Mouse (Mus musculus) intestine, embryonic 16.5 days (tissue): ENCODE measurements around the gene Pdk4. TPM values are rescaled to one million over a fixed set of nuclear protein-coding genes. Genes with fewer than 3 reads are reported as not detected.

Experiments used
- ATAC-seq: fragments of 200-750 bp; cut with Nextera tagmentation; 2 replicates; pipeline ENCODE4 v1.8.0; 2017; ENCODE audit warnings: moderate TSS enrichment, moderate library complexity
- H3K27ac ChIP-seq: fragments of 300-500 bp; sonication (generic); 2 replicates; pipeline ENCODE4 v1.5.1; 2014; ENCODE audit warnings: mild to moderate bottlenecking, low read length
- H3K27me3 ChIP-seq: fragments of 300-500 bp; sonication (generic); replicated peaks from 2 replicates; pipeline ENCODE4 v1.6.1; 2014; ENCODE audit warnings: low read length, control low read depth, mixed read lengths; ENCODE audit not compliant: control insufficient read depth, insufficient read depth
- H3K36me3 ChIP-seq: fragments of 300-500 bp; sonication (generic); 2 replicates; pipeline ENCODE4 v1.6.1; 2014; ENCODE audit warnings: low read length, control low read depth; ENCODE audit not compliant: control insufficient read depth, insufficient read depth
- H3K4me1 ChIP-seq: fragments of 300-500 bp; sonication (generic); 2 replicates; pipeline ENCODE4 v1.6.1; 2014; ENCODE audit warnings: low read length, control low read depth, mixed read lengths; ENCODE audit not compliant: control insufficient read depth, insufficient read depth
- H3K4me2 ChIP-seq: fragments of 300-500 bp; sonication (generic); 2 replicates; pipeline ENCODE4 v1.6.1; 2014; ENCODE audit warnings: low read depth, low read length, control low read depth
- H3K4me3 ChIP-seq: fragments of 300-500 bp; sonication (generic); 2 replicates; pipeline ENCODE4 v1.5.1; 2014; ENCODE audit warnings: mild to moderate bottlenecking, low read length
- H3K9ac ChIP-seq: fragments of 300-500 bp; sonication (generic); 2 replicates; pipeline ENCODE4 v1.6.1; 2014; ENCODE audit warnings: low read depth, low read length
- H3K9me3 ChIP-seq: fragments of 300-500 bp; sonication (generic); 2 replicates; pipeline ENCODE4 v1.6.1; 2016; ENCODE audit warnings: low read length, control low read depth; ENCODE audit not compliant: control insufficient read depth
- WGBS: fragments of 180-500 bp; shearing (Covaris S2); extraction: QIAGEN DNeasy Blood & Tissue Kit; methylation state at CpG from one replicate; pipeline ENCODE4 v1.1.7; 2014; 5-methylcytosine and 5-hydroxymethylcytosine counted together
- polyA plus RNA-seq: library from polyadenylated mRNA; unstranded; fragments of >200 nt; fragmentation: Nextera tagmentation; extraction: Ambion mirVana; gene quantifications from 2 replicates; pipeline ENCODE4 v1.2.1, GENCODE M21; 2015

The Pdk4 gene
- polyA plus RNA-seq, 1 experiment from 2014 or later = 3.6 TPM

GRCm38 (mm10) chr6:5455836-5456235 is 40.3 kb downstream of the Pdk4 start:
- Histone ChIP-seq H3K36me3 (no peaks in the 10 kb centered on the region), H3K9me3 (no peaks in the 10 kb centered on the region)

GRCm38 (mm10) chr6:5449878-5450277 is 46.2 kb downstream of the Pdk4 start:
- H3K4me3 ChIP-seq = no peak overlapping the region
- H3K36me3 ChIP-seq = no peaks in the 10 kb centered on the region
- H3K27me3 ChIP-seq = no peaks in the 10 kb centered on the region
- no peak overlapping the region for H3K4me2 ChIP-seq
- no peak overlapping the region for H3K27ac ChIP-seq
- H3K9ac ChIP-seq = no peak overlapping the region
- no peaks in the 10 kb centered on the region for H3K4me1 ChIP-seq
- 62% methylated on average over 5 of the region's 5 CpGs for WGBS
- H3K9me3 ChIP-seq = no peaks in the 10 kb centered on the region
- no peak for ATAC-seq

More at GRCm38 (mm10) chr6:5455836-5456235, 40.3 kb downstream of the Pdk4 start:
- 79% methylated on average over 3 of the region's 3 CpGs for WGBS
- Histone ChIP-seq H3K4me2 (no peak overlapping the region), H3K9ac (no peak overlapping the region), H3K4me1 (no peaks in the 10 kb centered on the region), H3K4me3 (no peak overlapping the region), H3K27ac (no peak overlapping the region), H3K27me3 (no peaks in the 10 kb centered on the region)
- ATAC-seq = no peak

GRCm38 (mm10) chr6:5448396-5448795 is 47.7 kb downstream of the Pdk4 start:
- H3K9ac ChIP-seq = no peak overlapping the region
- no peak overlapping the region for H3K4me2 ChIP-seq
- ATAC-seq = no peak
- H3K4me1 ChIP-seq = peaks cover 3% of the 10 kb centered on the region; the same call in 1 of the 2 replicates
- H3K36me3 ChIP-seq = no peaks in the 10 kb centered on the region
- no peaks in the 10 kb centered on the region for H3K27me3 ChIP-seq
- H3K4me3 ChIP-seq = no peak overlapping the region
- no peaks in the 10 kb centered on the region for H3K9me3 ChIP-seq
- 69% methylated on average over 4 of the region's 4 CpGs for WGBS
- no peak overlapping the region for H3K27ac ChIP-seq

- Histone ChIP-seq H3K9me3 (no peaks in the 10 kb centered on the region), H3K9ac (no peak overlapping the region), H3K4me1 (peaks cover 4% of the 10 kb centered on the region; the same call in 1 of the 2 replicates), H3K36me3 (no peaks in the 10 kb centered on the region), H3K4me2 (no peak overlapping the region), H3K4me3 (no peak overlapping the region), H3K27ac (no peak overlapping the region), H3K27me3 (no peaks in the 10 kb centered on the region)
- WGBS = 58% methylated on average over 6 of the region's 6 CpGs
- ATAC-seq = no peak
Measured at GRCm38 (mm10) chr6:5447546-5447945, 48.6 kb downstream of the Pdk4 start.

GRCm38 (mm10) chr6:5447013-5447412 is 49.1 kb downstream of the Pdk4 start:
- Histone ChIP-seq H3K4me1 (peaks cover 4% of the 10 kb centered on the region; the same call in 1 of the 2 replicates), H3K27me3 (no peaks in the 10 kb centered on the region), H3K27ac (no peak overlapping the region), H3K4me3 (no peak overlapping the region), H3K9ac (no peak overlapping the region), H3K9me3 (no peaks in the 10 kb centered on the region), H3K4me2 (no peak overlapping the region), H3K36me3 (no peaks in the 10 kb centered on the region)
- 88% methylated on average over 4 of the region's 4 CpGs for WGBS
- no peak for ATAC-seq

GRCm38 (mm10) chr6:5444331-5444898 is 51.7 kb downstream of the Pdk4 start:
- H3K27ac ChIP-seq = no peak overlapping the region

GRCm38 (mm10) chr6:5443104-5443863 is 52.8 kb downstream of the Pdk4 start:
- Histone ChIP-seq H3K9ac (no peak overlapping the region), H3K4me1 (peaks cover 4% of the 10 kb centered on the region; the same call in 1 of the 2 replicates), H3K27ac (no peak overlapping the region), H3K27me3 (no peaks in the 10 kb centered on the region), H3K4me3 (no peak overlapping the region), H3K4me2 (0 out of 2 replicates have a peak overlapping the region, but pooled peaks have one; percentile 9), H3K36me3 (no peaks in the 10 kb centered on the region), H3K9me3 (no peaks in the 10 kb centered on the region)
- ATAC-seq = peak; percentile 75
- WGBS = 25% methylated on average over 13 of the region's 13 CpGs

More at GRCm38 (mm10) chr6:5444331-5444898, 51.7 kb downstream of the Pdk4 start:
- no peak overlapping the region for H3K4me3 ChIP-seq
- no peaks in the 10 kb centered on the region for H3K9me3 ChIP-seq
- no peak for ATAC-seq
- no peaks in the 10 kb centered on the region for H3K27me3 ChIP-seq
- peaks cover 4% of the 10 kb centered on the region; the same call in 1 of the 2 replicates for H3K4me1 ChIP-seq
- H3K9ac ChIP-seq = no peak overlapping the region
- H3K36me3 ChIP-seq = no peaks in the 10 kb centered on the region
- WGBS = 90% methylated on average over 5 of the region's 5 CpGs
- no peak overlapping the region for H3K4me2 ChIP-seq

GRCm38 (mm10) chr6:5442316-5443085 is 53.6 kb downstream of the Pdk4 start:
- Histone ChIP-seq H3K4me3 (no peak overlapping the region), H3K4me2 (0 out of 2 replicates have a peak overlapping the region, but pooled peaks have one; percentile 9), H3K36me3 (no peaks in the 10 kb centered on the region), H3K27me3 (no peaks in the 10 kb centered on the region), H3K9ac (no peak overlapping the region), H3K9me3 (no peaks in the 10 kb centered on the region), H3K4me1 (peaks cover 4% of the 10 kb centered on the region; the same call in 1 of the 2 replicates), H3K27ac (no peak overlapping the region)
- WGBS = 12% methylated on average over 14 of the region's 14 CpGs
- ATAC-seq = peak; percentile 91

GRCm38 (mm10) chr6:5441221-5441620 is 54.9 kb downstream of the Pdk4 start:
- WGBS = 78% methylated on average over 6 of the region's 6 CpGs
- H3K4me2 ChIP-seq = no peak overlapping the region
- no peaks in the 10 kb centered on the region for H3K9me3 ChIP-seq

More at GRCm38 (mm10) chr6:5441221-5441620, 54.9 kb downstream of the Pdk4 start:
- ATAC-seq = no peak
- Histone ChIP-seq H3K9ac (no peak overlapping the region), H3K27ac (no peak overlapping the region), H3K36me3 (no peaks in the 10 kb centered on the region), H3K4me1 (peaks cover 4% of the 10 kb centered on the region; the same call in 1 of the 2 replicates), H3K4me3 (no peak overlapping the region), H3K27me3 (no peaks in the 10 kb centered on the region)
